Mouse (Mus musculus): ENCODE results near the gene Mpdz.

The Mpdz gene

GRCm38 (mm10) chr4:81279451-81279850 lies 163.2 kb downstream of the Mpdz start:
- no peak for DNase-seq

- DNase-seq = no peak
Observed at GRCm38 (mm10) chr4:81275957-81276715, 166.5 kb downstream of the Mpdz start.

- no peak for DNase-seq
Observed at GRCm38 (mm10) chr4:81273067-81273466, 169.5 kb downstream of the Mpdz start.

GRCm38 (mm10) chr4:81252859-81253780 lies 189.5 kb downstream of the Mpdz start:
- no peak for DNase-seq

GRCm38 (mm10) chr4:81252334-81252733 lies 190.3 kb downstream of the Mpdz start:
- DNase-seq = no peak

- peak; percentile 12 for DNase-seq
Observed at GRCm38 (mm10) chr4:81251934-81252333, 190.7 kb downstream of the Mpdz start.

- no peak for DNase-seq
Observed at GRCm38 (mm10) chr4:81249245-81249644, 193.4 kb downstream of the Mpdz start.

- DNase-seq = no peak
Observed at GRCm38 (mm10) chr4:81236227-81236626, 206.4 kb downstream of the Mpdz start.
